20 mouse cellular contexts compared by ENCODE assay signal in genomic region chr5:27122944-27123343, GRCm38 (mm10).
A peak's percentile ranks its signal among the peaks of the same experiment; 100 is the strongest.
DNase-seq lines count a peak whose midpoint lies in the region; ATAC-seq and TF ChIP-seq lines count a peak whose summit lies in the region.
"Had no signal": no experiment of that assay in that cellular context is flagged by ENCODE, and none has a peak within 500 bp of the region (broad histone marks: within the 10 kb centered on the region; RNA-seq: fewer than 3 reads in every experiment).

No protein-coding gene starts in this region.

- DNase-seq in adrenal gland, adult (ENCODE audit: inconsistent age in 2 of 2, low spot score in 1 of 2), result peak; percentile 11 to 32
- no peak for DNase-seq in adrenal gland, adult 2 months
- peak; percentile 73 for DNase-seq in hindbrain, postnatal 0 days (ENCODE audit: low spot score)
- no peak for DNase-seq in hindbrain, embryonic 10.5 days (ENCODE audit: low spot score)
- peak; percentile 51 for DNase-seq in cerebellum, adult 11 months
- DNase-seq in cerebellum, postnatal 14 days, result peak; percentile 89
- no peak for DNase-seq in urinary bladder, postnatal 25 days (ENCODE audit: low spot score)
- no peak for DNase-seq in heart, postnatal 36 days
- DNase-seq: kidney, adult 18-20 months; kidney, postnatal 14 days; layer of hippocampus, adult 9-11 months; lung, postnatal 14 days; right cerebral cortex, postnatal 4 days; thymus, postnatal 14 days had no signal

- 70% methylated on average over 2 of the region's 2 CpGs for WGBS in hindbrain, postnatal 0 days
- whole genome bisulfite sequencing in hindbrain, embryonic 10.5 days, result 93% methylated on average over 2 of the region's 2 CpGs

- TF ChIP-seq CTCF in hindbrain, postnatal 0 days (IDR thresholded peaks at IDR 0.05; ENCODE audit: low read depth), result no peak

- H3K4me3 ChIP-seq in hindbrain, postnatal 0 days (ENCODE audit: low read length), result no peak overlapping the region
- H3K4me3 ChIP-seq in hindbrain, embryonic 10.5 days, result no peak overlapping the region
- H3K4me3 ChIP-seq: embryonic facial prominence, embryonic 13.5 days; limb, embryonic 13.5 days; liver, embryonic 15.5 days; megakaryocyte, embryonic 14.5 days had no signal

- H3K27ac ChIP-seq in hindbrain, postnatal 0 days, result no peak overlapping the region
- H3K27ac ChIP-seq in hindbrain, embryonic 10.5 days, result no peak overlapping the region
- H3K27ac ChIP-seq: embryonic facial prominence, embryonic 13.5 days; limb, embryonic 13.5 days; liver, embryonic 15.5 days had no signal

- H3K4me1 ChIP-seq in hindbrain, postnatal 0 days (ENCODE audit: insufficient read depth, low read length), result no peaks in the 10 kb centered on the region
- no peaks in the 10 kb centered on the region for H3K4me1 ChIP-seq in hindbrain, embryonic 10.5 days (replicated peaks)
- H3K4me1 ChIP-seq: embryonic facial prominence, embryonic 13.5 days; limb, embryonic 13.5 days; liver, embryonic 15.5 days; megakaryocyte, embryonic 14.5 days had no signal

- no peaks in the 10 kb centered on the region for H3K27me3 ChIP-seq in hindbrain, postnatal 0 days (ENCODE audit: insufficient read depth, low read length)
- H3K27me3 ChIP-seq in hindbrain, embryonic 10.5 days (ENCODE audit: insufficient read depth, poor library complexity, severe bottlenecking), result no peaks in the 10 kb centered on the region
- H3K27me3 ChIP-seq: embryonic facial prominence, embryonic 13.5 days; limb, embryonic 13.5 days; liver, embryonic 15.5 days; megakaryocyte, embryonic 14.5 days had no signal

- no peak overlapping the region for H3K9ac ChIP-seq in hindbrain, postnatal 0 days (replicated peaks; ENCODE audit: low read length)
- H3K9ac ChIP-seq: embryonic facial prominence, embryonic 13.5 days; limb, embryonic 13.5 days; liver, embryonic 15.5 days had no signal

- no peak overlapping the region for H3K4me2 ChIP-seq in hindbrain, postnatal 0 days (ENCODE audit: low read depth, low read length)
- H3K4me2 ChIP-seq: embryonic facial prominence, embryonic 13.5 days; heart, embryonic 11.5 days; limb, embryonic 13.5 days; liver, embryonic 15.5 days had no signal

- ATAC-seq in hindbrain, postnatal 0 days, result peak; percentile 77; the same call in 1 of the 2 replicates
- ATAC-seq: hindbrain, embryonic 16.5 days had no signal

- no peaks in the 10 kb centered on the region for H3K36me3 ChIP-seq in hindbrain, postnatal 0 days (ENCODE audit: insufficient read depth, low read length)
- H3K36me3 ChIP-seq in hindbrain, embryonic 10.5 days, result no peaks in the 10 kb centered on the region
- H3K36me3 ChIP-seq: embryonic facial prominence, embryonic 13.5 days; limb, embryonic 13.5 days; liver, embryonic 15.5 days had no signal

- intact Hi-C loops in heart, postnatal 36 days (cut with DNase I), result no loop called here

- H3K9me3 ChIP-seq in hindbrain, postnatal 0 days (ENCODE audit: low read length), result no peaks in the 10 kb centered on the region
- H3K9me3 ChIP-seq in hindbrain, embryonic 10.5 days, result no peaks in the 10 kb centered on the region
- H3K9me3 ChIP-seq: embryonic facial prominence, embryonic 13.5 days; limb, embryonic 13.5 days; liver, embryonic 15.5 days had no signal

Comparison
In these comparisons a context has a peak if more than half of its experiments do, and no peak if none do; other contexts are left out.
1. DNase-seq: peak in adrenal gland, adult (2 of 2), hindbrain, postnatal 0 days (single experiment), cerebellum, adult 11 months (single experiment) and cerebellum, postnatal 14 days (2 of 2); none in adrenal gland, adult 2 months (single experiment), hindbrain, embryonic 10.5 days (single experiment), urinary bladder, postnatal 25 days (single experiment) and heart, postnatal 36 days (0 of 2).